Mouse (Mus musculus) frontal cortex, postnatal 36 days (tissue): Measurements from ENCODE around the gene Prdm1.

ENCODE experiments used
- DNase-seq, 2 experiments: peaks; one replicate each; pipeline ENCODE4 v3.0.0; 2022; ENCODE audit warnings: low spot score in 2 of 2

Prdm1 gene

DNA sequence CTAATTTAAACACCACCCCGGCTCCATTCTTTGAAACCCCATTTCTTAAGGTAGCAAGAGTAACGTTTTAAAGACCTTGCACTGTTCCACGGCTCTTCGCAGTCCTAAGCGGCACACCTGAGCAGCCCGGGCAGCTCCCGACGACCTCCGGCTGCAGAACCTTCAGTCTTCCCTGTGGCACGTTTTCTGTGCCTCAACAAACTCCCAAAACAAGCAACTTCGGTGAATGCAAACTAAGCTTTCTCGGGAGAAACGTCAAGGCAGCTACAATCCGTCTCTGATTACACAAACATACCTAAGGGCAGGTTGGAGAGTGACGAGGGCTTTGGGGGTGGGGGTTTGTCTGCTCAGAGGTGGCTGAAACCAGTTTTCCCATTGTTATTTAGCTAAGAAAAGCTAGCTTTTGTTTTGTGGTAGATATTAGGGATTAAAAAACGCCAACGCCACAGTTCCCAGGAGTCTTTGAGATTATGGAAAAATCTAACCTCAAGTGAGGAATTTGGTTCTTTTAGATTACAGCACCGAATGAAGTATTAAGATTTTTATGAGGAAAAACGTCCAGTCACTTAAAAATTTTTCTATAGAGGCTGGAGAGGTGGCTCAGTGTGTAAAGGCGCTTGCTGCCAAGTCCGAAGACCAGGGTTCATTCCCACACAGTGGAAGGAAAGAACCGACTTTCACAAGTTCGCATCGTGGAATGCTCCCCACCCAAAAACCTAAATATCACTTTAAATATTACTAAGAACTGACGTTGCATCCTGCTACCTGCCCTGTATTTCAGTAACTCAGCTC lies at the start of gene Prdm1:
Prdm1 (minus strand) TSS at position 211 of the 792 bp plus-strand sequence.
- peak in 1 of 2 experiments; percentile 2 for DNase-seq

GRCm38 (mm10) chr10:44565971-44566370 lies 37.7 kb upstream of the Prdm1 start:
- no peak for DNase-seq

- no peak for DNase-seq
These were observed 36.8 kb upstream of the Prdm1 start for GRCm38 (mm10) chr10:44565109-44565508.

DNA sequence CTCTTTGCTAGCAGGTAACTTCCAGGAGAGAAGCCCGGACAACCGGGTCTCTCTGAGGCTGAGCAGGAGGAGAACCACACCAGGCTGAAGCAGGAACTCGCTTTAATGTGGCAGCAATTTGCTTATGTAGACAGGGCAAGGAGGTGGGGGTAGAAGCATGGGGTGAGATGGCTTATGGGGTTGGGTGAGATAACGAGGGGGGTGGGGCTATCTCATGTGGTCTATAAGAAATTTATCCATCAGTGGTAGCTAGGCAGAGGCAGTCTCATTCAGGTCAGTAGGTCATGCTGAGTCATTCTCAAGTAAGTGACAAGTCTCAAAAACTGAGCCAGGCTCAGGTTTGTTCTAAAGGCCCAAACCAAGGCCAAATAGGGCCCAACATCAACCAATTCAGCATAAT lies 28.5 kb upstream of the Prdm1 start:
- no peak for DNase-seq

DNA sequence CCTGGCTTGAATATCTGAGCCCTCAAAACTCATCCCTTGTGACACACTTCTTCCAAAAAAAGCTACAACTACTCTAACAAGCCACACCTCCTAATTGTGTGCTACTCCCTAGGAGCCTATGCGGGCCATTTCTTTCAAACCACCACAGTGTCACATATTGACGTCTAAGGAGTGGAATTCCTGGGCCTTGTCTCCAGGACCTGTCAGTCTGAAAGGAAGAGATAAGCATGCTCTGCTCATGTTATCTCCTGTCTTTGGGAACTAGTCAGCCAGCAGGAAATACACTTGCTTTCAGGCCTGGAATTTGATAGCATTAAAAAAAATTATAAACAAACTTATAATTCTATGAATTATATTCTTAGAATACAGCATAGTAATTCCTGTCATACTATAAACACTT lies 27.0 kb upstream of the Prdm1 start:
- no peak for DNase-seq

DNA sequence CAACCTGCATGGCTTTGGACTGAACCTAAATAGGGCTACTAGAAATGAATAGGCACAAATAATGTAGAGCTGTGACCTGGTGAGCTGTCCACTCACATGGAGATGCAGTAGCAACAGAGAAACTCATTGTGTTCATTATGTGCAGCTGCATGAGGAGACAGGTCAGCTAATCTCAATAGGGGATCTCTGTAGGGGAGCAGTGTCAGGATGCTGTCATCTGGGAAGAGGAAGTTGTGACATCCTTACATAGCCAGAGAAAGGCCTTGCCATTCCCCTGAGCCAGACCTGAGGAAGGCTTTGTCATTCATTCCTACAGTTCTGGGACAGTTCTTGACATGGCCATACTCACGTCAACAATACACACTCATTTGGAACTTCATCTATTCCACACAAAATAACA lies 25.3 kb upstream of the Prdm1 start:
- no peak for DNase-seq

DNA sequence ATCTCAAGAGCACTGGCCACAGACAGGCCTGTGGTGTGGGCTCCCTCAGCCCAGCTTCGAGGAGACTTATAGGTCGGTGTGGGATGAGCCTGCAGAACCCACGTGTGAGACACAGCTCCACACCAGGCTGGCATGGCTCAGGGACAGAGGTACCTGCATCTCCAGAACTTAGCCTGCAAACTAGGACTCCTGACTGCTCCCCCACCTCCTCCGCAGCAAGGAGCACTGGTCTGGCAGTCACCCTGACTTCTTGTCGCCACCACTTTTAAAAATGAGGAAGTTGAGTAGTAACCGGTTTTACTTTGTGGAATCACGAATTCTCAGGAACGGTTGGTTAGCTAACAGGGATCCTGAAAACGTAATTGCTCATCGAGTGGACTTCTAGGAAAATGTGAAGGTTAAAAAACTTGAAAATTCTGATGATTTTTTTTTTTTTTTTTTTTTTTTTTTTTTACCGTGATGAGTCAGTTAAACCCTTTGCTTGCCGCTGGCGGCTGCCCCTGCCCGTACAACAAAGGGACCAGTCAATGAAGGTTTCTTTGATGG lies 10.8 kb upstream of the Prdm1 start:
- no peak for DNase-seq

DNA sequence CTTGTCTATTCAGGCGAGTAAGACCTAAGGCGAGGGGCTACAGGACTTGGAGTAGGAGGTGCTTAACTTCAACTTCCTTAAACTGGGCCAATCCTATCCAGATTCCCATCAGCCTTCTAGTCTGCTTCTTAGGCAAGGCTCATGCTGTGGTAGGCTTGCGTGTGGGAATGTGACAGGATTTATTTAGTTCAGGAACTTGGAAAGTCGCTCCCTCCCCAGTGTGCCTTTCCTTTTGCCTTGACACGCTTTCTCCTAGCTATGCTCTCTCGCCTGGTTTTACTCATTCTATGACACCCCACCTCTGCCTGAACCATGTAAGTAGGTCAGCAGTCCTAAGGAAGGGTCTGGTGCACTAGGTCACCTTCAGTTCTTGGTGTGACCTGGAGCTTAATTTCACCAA lies 9.8 kb upstream of the Prdm1 start:
- no peak for DNase-seq

GRCm38 (mm10) chr10:44530067-44530360 lies 1.7 kb upstream of the Prdm1 start:
- DNase-seq: no peak

DNA sequence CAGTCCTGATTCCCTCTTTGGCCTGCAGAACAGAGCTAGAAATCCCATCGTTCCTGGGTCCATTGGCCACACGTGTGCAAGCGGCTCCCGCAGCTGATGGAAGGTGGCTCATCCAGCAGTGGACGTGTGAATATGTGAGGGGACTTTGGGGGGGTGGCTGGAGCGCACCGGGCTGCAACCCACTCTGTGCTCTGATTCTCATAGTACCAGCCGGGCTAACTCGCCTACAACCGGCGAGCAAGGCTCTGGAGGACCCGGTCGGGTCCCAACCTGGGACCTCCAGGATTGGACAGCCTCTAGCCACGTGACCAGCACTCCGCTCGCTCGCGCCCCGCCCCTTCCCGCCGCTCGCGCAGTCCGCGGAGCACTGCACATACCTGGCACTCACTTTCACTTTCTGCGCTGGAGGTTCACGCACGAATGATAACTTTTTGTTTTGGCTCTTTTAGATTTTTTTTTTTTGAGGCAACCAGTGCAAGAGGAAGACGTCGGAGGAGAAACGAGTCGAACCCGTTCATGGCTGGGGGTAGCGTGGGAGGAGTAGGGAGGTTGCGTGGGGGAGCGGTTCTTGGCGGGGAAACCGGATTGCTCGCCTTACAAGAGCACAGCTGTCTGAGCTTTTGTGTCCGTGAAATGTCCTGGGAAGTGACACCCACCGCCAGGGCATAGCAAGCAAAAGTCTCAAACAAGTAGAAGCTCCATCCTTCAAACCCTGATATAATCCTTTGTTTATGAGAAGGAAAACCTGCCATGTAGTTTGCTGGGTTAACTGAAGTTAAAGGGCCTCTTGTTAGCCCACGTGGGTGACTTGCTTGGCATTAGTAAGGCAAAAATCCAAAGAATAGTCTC lies 1.1 kb upstream of the Prdm1 start:
- peak; percentile 41 to 44 for DNase-seq

- peak in 1 of 2 experiments; percentile 1 for DNase-seq
These were observed 650 bp downstream of the Prdm1 start for GRCm38 (mm10) chr10:44527651-44528050.

DNA sequence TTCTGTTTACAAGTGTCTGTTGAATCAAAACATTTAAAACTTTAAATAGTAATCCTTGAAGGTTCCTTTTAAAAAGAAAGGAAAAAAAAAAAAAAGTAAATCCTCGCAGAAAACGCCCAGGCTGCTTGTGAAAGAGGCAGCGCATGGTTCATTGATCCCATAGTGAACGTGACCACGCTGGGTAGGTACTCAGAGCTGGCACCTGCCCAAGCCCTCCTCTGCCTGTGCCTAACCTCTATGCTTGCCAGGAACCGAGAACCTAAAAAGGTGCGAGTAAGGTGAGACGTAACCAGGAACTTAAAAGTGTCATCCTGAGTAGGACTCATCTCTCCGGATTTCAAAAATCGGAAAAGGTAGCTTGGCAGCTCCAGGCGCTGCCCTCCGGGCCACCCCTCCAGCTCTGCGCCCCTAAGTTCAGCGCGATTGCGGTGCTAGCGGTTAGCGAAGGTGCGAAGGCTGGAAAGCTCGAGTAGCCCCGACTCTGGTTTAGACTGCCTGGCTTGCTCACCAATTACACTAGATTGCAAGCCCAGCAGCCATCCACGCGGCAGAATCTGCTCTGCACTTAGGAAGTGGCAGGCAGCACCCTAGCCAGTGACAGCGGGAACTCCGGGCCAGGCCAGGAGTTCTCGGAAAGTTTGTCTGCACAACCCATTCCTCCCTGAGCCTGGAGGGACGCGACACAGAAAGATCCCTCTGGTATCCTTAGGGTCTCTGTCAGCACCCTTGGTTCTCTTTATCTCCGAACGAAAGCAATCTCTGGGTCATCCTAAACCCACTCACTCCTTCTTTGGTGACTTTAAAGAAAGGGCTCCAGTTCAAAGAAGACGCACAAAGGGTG lies 1.3 kb downstream of the Prdm1 start:
- peak in 1 of 2 experiments; percentile 13 for DNase-seq

GRCm38 (mm10) chr10:44520189-44520588 lies 8.1 kb downstream of the Prdm1 start:
- DNase-seq: no peak

DNA sequence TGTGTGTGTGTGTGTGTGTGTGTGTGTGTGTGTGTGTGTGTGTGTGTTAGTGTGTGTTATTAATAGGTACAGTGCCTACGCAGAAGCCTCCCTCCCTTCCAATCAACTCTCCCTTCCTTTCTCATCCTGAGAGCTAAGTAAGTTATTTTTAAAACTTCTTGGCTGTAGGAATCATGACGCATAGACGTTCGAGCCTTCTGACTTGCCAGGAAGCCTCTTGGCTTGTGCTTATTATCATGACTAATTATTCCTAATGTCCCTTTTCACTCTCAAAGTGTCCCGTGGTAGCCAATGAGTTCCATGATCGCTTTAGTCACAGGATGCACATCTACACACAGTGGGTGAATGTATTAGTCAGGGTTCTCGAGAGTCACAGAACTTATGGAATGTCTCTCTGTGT lies 9.7 kb downstream of the Prdm1 start:
- DNase-seq: peak in 1 of 2 experiments; percentile 1

GRCm38 (mm10) chr10:44513108-44513507 lies 15.2 kb downstream of the Prdm1 start:
- no peak for DNase-seq

DNA sequence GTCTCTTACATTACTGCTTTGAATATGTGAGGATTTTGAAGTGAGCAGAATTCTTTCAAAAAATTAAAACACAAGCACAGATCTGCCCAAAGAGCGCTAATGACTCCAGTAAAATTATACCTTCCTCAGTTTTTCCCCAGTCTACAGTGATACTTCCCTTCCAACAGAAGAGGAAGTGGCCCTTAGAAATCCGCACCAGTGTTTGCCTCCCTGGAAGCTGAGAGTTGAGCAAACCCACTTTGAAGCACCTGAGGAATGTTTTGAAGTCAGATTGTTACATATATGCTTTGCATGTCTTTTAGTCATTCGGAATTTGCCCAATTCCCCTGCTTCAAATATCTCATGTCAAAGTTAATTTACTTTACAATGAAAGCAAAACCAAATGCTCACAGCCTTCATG lies 17.3 kb downstream of the Prdm1 start:
- DNase-seq: no peak

- DNase-seq: no peak
These were observed 19.7 kb downstream of the Prdm1 start for GRCm38 (mm10) chr10:44508649-44509048.

GRCm38 (mm10) chr10:44507984-44508383 lies 20.3 kb downstream of the Prdm1 start:
- DNase-seq: no peak

DNA sequence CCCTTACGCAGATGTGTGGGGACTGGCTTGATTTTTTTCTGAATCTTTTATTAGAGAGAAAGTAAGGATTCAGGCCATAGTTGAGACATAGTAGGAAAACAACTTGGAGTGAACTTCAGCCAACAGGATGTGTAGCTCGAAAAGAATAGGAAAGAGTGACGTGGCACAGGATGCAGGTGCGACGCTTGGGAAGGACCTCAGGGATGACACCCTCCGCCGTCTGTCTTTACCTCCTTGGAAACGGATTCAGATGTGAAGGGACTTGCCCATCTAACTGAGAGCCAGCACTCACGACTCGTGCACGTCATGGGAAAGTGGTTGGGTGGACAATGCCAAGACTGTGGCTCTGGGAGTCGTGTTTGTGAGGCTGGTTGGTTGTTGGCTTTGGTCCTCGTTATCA lies 25.4 kb downstream of the Prdm1 start:
- no peak for DNase-seq

DNA sequence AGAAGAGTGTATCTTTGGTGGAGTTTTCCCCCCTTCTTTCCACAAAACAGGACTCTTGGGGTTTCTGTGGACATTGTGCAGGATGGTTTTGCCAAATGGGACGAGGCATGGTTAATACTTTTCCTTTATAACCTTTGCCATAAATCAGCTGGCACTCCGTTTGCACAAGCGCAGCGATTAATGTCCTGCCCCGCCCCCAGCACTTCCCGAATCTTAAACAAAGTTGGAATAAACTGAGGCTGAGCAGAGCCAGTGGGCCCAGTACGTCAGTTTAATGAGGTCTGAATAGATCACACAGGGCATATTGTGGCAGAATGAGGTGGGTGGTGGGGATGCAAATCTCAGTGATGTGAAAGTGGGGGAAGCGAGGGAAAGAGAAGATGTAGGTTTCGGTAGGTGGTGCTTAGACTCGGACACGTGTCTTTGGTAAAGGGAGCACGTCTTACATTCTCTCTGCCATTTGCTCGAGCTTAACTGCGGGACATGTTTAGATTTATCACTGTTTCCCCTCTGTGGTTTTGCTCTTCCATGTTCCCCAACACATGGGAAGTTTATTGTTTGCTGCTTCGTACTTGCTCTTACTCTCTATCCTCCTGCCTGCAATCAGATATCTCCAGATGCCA lies 28.3 kb downstream of the Prdm1 start:
- no peak for DNase-seq

GRCm38 (mm10) chr10:44493818-44494492 lies 34.3 kb downstream of the Prdm1 start:
- no peak for DNase-seq
